Mouse (Mus musculus) neural tube, postnatal 0 days (tissue): Measurements from ENCODE around the gene Svs5. TPM values are rescaled to one million over a fixed set of nuclear protein-coding genes. Genes with fewer than 3 reads are reported as not detected.

Experiments used
- microRNA-seq: library from miRNA; unstranded; fragments of <30 nt; microRNA quantifications from one replicate; pipeline ENCODE4, GENCODE M21; 2016
- polyA plus RNA-seq: library from polyadenylated mRNA; unstranded; fragments of >200 nt; fragmentation: Nextera tagmentation; extraction: Ambion mirVana; gene quantifications from 2 replicates; pipeline ENCODE4 v1.2.1, GENCODE M21; 2015

Svs5 gene
- polyA plus RNA-seq = not detected in 2 replicates

GRCm38 (mm10) chr2:164332440-164332839 is at the start of gene Svs5:
Gene Svs5, plus strand, starts transcription at chr2:164332740.

DNA sequence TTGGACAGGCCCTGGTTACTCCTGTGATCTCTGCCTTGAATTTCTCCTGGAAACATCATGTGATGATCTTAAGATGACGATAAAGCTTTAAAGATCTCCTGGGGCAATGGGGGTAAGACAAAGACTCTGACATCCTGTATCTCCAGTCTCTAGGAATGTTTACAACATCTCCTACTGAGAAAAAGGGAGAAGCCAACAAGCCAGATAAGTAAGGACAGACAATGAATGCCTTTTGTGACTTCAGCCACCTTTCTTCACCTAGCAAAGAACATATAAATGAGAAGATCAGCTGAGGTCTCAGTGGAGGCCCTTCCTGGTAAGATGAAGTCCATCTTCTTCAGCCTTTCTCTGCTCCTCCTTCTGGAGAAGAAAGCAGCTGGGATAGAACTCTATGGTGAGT is 43.6 kb upstream of the Svs5 start, which contains the start of gene Svs3a:
Gene Svs3a, plus strand, starts transcription at position 301 of the 400 bp plus-strand sequence.

GRCm38 (mm10) chr2:164316451-164316850 is 16.1 kb upstream of the Svs5 start, which contains the start of gene Svs6:
Gene Svs6, plus strand, starts transcription at chr2:164316751.

Small RNA genes lying within 50 kb of the gene (microRNA-seq; reads per million reads assigned to microRNA genes)
- not detected for gene Mir7678

Other genes with a start within 250 kb of the Svs5 start
- gene Kcns1, start 161.6 kb upstream of the Svs5 start, polyA plus RNA-seq = 3.9 and 4.2 TPM in 2 replicates
- gene Wfdc5, start 150.0 kb upstream of the Svs5 start, polyA plus RNA-seq = not detected in 2 replicates
- gene Wfdc12, start 142.1 kb upstream of the Svs5 start, polyA plus RNA-seq = not detected in 2 replicates
- gene Wfdc15a, start 132.6 kb upstream of the Svs5 start, polyA plus RNA-seq = not detected in 2 replicates
- not detected in 2 replicates for gene Wfdc15b, start 111.1 kb upstream of the Svs5 start, polyA plus RNA-seq
- gene Svs2, start 94.3 kb upstream of the Svs5 start, polyA plus RNA-seq = not detected in 2 replicates
- gene Svs3b, start 76.1 kb upstream of the Svs5 start, polyA plus RNA-seq = not detected in 2 replicates
- gene Svs4, start 54.3 kb upstream of the Svs5 start, polyA plus RNA-seq = not detected in 2 replicates
- gene Svs3a, start 43.5 kb upstream of the Svs5 start, polyA plus RNA-seq = not detected in 2 replicates
- not detected in 2 replicates for gene Svs6, start 16.0 kb upstream of the Svs5 start, polyA plus RNA-seq
- gene Slpi, start 56.4 kb downstream of the Svs5 start, polyA plus RNA-seq = 0.51 and 1.1 TPM in 2 replicates
- 0.49 and 0.68 TPM in 2 replicates for gene Rbpjl, start 70.4 kb downstream of the Svs5 start, polyA plus RNA-seq
- gene Matn4, start 72.4 kb downstream of the Svs5 start, polyA plus RNA-seq = 15.4 and 15.8 TPM in 2 replicates
- 42.5 and 43.9 TPM in 2 replicates for gene Sdc4, start 111.1 kb downstream of the Svs5 start, polyA plus RNA-seq
- 113 and 120 TPM in 2 replicates for gene Sys1, start 124.2 kb downstream of the Svs5 start, polyA plus RNA-seq
- 14.5 and 16.2 TPM in 2 replicates for gene Gm20458, start 128.2 kb downstream of the Svs5 start, polyA plus RNA-seq
- not detected in 2 replicates for gene Trp53tg5, start 141.0 kb downstream of the Svs5 start, polyA plus RNA-seq
- gene Dbndd2, start 153.4 kb downstream of the Svs5 start, polyA plus RNA-seq = 41.5 and 45.7 TPM in 2 replicates
- 117 and 135 TPM in 2 replicates for gene Pigt, start 164.8 kb downstream of the Svs5 start, polyA plus RNA-seq
- 0.62 and 0.65 TPM in 2 replicates for gene Wfdc2, start 229.7 kb downstream of the Svs5 start, polyA plus RNA-seq
- not detected in 2 replicates for gene Spint3, start 240.7 kb downstream of the Svs5 start, polyA plus RNA-seq